Mouse (Mus musculus) liver, adult 2 months (tissue): Measurements from ENCODE around the gene Tti1. TPM values are rescaled to one million over a fixed set of nuclear protein-coding genes. Genes with fewer than 3 reads are reported as not detected.

Source experiments
- DNase-seq: peaks from one replicate; pipeline ENCODE4 v3.0.0-alpha.2; 2011; ENCODE audit warnings: low read depth, low spot score; ENCODE audit errors: extremely low read depth
- H3K27ac ChIP-seq: fragments of 200-500 bp; replicated peaks from 2 replicates; pipeline ENCODE4 v1.5.1; 2012; ENCODE audit warnings: low read depth, mild to moderate bottlenecking, control low read depth, inconsistent platforms, low read length; ENCODE audit not compliant: insufficient read depth
- H3K27me3 ChIP-seq: fragments of 200-500 bp; 2 replicates; pipeline ENCODE4 v1.6.1; 2012; ENCODE audit warnings: mild to moderate bottlenecking, moderate library complexity, low read length, inconsistent platforms; ENCODE audit not compliant: control insufficient read depth, insufficient read depth
- H3K36me3 ChIP-seq: fragments of 200-500 bp; 2 replicates; pipeline ENCODE4 v1.6.1; 2012; ENCODE audit warnings: low read length, inconsistent platforms; ENCODE audit not compliant: control insufficient read depth, insufficient read depth
- H3K4me1 ChIP-seq: fragments of 200-500 bp; 2 replicates; pipeline ENCODE4 v1.6.1; 2011; ENCODE audit warnings: low read length; ENCODE audit not compliant: control insufficient read depth, insufficient read depth
- H3K4me3 ChIP-seq: fragments of 200-500 bp; 2 replicates; pipeline ENCODE4 v1.5.1; 2011; ENCODE audit warnings: low read depth, mild to moderate bottlenecking, control low read depth, low read length, moderate library complexity; ENCODE audit not compliant: insufficient read depth
- H3K79me2 ChIP-seq: fragments of 200-500 bp; 2 replicates; pipeline ENCODE4 v1.6.1; 2012; ENCODE audit warnings: inconsistent platforms, mild to moderate bottlenecking, low read length, moderate library complexity; ENCODE audit not compliant: control insufficient read depth, insufficient read depth
- H3K9ac ChIP-seq: fragments of 200-500 bp; 2 replicates; pipeline ENCODE4 v1.6.1; 2012; ENCODE audit warnings: low read depth, mild to moderate bottlenecking, control low read depth, inconsistent platforms, low read length
- CTCF ChIP-seq: fragments of 200-500 bp; IDR thresholded peaks from 2 replicates; pipeline ENCODE4 v1.5.1; 2011; ENCODE audit warnings: low read depth, low read length, control low read depth
- POLR2A ChIP-seq: fragments of 200-500 bp; IDR thresholded peaks from 2 replicates; pipeline ENCODE4 v1.6.1; 2011; ENCODE audit warnings: low read length, control low read depth; ENCODE audit not compliant: insufficient read depth; ENCODE audit errors: extremely low read depth
- WGBS: fragments of 180-500 bp; shearing (Covaris S2); methylation state at CpG from one replicate; pipeline ENCODE4 v1.1.7; 2018; 5-methylcytosine and 5-hydroxymethylcytosine counted together
- polyA plus RNA-seq: library from polyadenylated mRNA; depleted of rRNA; stranded (reverse); fragments of >200 nt; gene quantifications from 2 replicates; pipeline ENCODE4 v1.2.3, GENCODE M21; 2012; rRNA removed
- total RNA-seq: library from RNA; depleted of rRNA; stranded (reverse); fragments of >200 nt; gene quantifications from 2 replicates; pipeline ENCODE4 v1.2.3, GENCODE M21; 2014; rRNA removed

Gene Tti1
- total and polyA plus RNA-seq, 2 experiments: 8.2 to 9.0 TPM

DNA sequence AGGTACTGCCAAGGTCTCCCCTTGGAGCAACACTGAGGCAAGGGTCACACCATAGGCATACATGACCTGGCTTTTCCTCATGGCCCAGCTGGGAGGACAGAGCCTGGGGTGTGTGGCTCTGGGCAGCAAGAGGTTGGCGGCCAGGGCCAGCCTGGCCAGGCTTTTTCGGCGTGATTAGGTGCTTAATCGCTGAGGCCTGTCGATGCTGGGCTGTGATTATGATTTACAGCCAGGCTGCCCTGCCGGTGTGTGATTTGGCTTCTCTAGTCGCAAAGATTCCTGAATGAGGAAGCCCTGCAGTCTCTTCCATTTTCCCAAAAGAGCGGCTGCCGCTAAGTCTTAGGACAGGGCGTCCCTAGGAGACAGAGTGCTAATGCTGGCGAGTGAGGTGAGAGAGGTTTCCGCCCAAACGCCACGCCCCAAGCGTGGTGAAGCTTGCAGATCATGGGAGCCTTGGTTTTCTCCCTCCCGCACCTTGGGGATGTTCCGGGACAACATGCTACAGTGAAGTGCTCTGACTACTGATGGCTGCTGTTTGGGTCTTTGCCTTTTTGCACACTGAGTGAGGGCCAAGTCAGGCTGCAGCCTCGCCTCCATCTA is 87.5 kb downstream of the Tti1 start:
- Histone ChIP-seq H3K79me2 (no peaks in the 10 kb centered on the region), H3K4me1 (peaks cover 1% of the 10 kb centered on the region; the same call in 1 of the 2 replicates), H3K9ac (no peak overlapping the region), H3K36me3 (no peaks in the 10 kb centered on the region), H3K27me3 (peaks cover 18% of the 10 kb centered on the region), H3K4me3 (no peak overlapping the region), H3K27ac (no peak overlapping the region)
- TF ChIP-seq POLR2A: no peak
- no peak for TF ChIP-seq CTCF
- WGBS: 9% methylated on average over 18 of the region's 18 CpGs
- DNase-seq: no peak

DNA sequence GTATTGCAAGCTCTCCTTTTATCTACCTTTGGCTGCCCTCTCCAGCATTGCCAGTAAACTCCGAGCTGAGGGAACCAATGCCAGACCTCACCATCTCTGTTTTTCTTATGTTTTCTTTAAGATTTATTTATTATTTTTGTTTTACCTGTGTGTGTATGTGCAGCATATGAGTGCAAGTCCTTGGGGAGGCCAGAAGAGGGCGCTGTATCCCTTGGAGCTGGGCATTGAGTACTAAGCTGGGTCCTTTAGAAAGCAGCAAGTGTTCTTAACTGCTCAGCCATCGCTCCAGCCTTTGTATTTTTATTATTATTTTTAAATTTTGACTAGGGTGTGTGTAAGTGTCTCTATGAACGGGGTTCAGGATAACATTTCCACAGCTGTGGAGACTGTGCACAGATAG is 91.6 kb downstream of the Tti1 start:
- no peak for DNase-seq
- 80% methylated on average over 4 of the region's 4 CpGs for WGBS
- Histone ChIP-seq H3K4me1 (no peaks in the 10 kb centered on the region), H3K27ac (no peak overlapping the region), H3K36me3 (no peaks in the 10 kb centered on the region), H3K9ac (no peak overlapping the region), H3K27me3 (0 out of 2 replicates have a peak, but pooled peaks cover 8% of the 10 kb centered on the region), H3K4me3 (no peak overlapping the region), H3K79me2 (no peaks in the 10 kb centered on the region)
- TF ChIP-seq CTCF (no peak), POLR2A (no peak)

DNA sequence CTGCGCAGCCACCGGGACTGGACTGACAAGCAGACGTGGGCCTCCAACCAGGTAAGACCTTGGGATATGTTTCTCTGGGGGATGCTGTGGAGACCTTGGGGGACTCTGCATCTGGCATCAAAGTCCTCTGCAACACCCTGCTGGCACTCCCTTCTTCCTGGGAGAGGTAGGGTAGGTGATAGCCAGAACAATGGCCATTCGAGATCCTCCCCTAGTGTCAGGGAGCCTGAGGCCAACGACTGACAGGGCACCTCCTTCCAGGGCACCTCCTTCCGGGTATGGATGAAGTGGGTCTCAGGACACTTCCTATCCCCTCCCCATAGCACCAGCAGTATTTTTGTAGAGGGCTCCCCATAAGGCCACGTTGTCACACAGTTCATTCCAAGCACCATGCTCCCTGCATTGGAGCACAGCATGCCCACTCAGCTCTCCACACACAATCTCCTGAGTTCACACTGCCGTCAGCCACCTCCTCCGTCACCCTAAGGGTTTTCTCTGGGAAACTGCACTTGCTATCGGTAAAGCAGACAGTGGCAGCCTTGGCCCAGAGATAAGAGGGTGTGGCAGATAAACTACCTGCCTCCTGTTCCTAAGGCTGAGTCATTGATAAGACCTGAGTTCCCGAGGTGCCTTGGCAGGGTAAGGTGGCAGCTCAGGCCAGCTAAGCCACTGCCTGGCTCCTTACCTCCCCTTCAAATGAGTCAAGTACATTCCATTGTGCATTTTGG is 92.6 kb downstream of the Tti1 start:
- H3K27ac ChIP-seq: no peak overlapping the region
- WGBS: 40% methylated on average over 11 of the region's 11 CpGs

DNA sequence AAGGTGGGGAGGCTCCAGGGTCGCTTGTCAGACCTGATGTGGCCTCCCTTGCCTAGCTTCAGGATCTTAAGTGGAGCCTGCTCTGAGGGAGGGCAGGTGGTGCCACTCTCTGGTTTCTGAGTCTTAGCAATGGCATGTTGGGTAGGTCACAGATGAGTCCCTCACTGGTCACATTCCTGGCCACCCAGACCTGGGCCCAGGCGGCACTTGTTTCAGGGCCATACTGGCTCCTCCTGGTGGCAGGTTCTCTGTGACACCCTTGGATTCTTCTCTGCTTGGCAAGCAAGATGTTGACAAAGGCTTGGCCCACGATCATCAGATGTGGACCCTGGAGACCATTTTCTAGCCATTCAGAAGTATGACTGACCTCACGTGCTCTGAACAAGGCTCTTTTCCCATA is 95.6 kb downstream of the Tti1 start:
- DNase-seq: no peak
- Histone ChIP-seq H3K36me3 (no peaks in the 10 kb centered on the region), H3K4me3 (no peak overlapping the region), H3K27me3 (0 out of 2 replicates have a peak, but pooled peaks cover 3% of the 10 kb centered on the region), H3K4me1 (no peaks in the 10 kb centered on the region), H3K79me2 (no peaks in the 10 kb centered on the region), H3K27ac (no peak overlapping the region), H3K9ac (no peak overlapping the region)
- TF ChIP-seq CTCF: peak; percentile 23; the same call in 1 of the 2 replicates
- TF ChIP-seq POLR2A: no peak
- WGBS: 64% methylated on average over 4 of the region's 4 CpGs

More for the DNA sequence above, 92.6 kb downstream of the Tti1 start:
- Histone ChIP-seq H3K4me3 (no peak overlapping the region), H3K27me3 (0 out of 2 replicates have a peak, but pooled peaks cover 3% of the 10 kb centered on the region), H3K4me1 (no peaks in the 10 kb centered on the region), H3K9ac (no peak overlapping the region), H3K79me2 (no peaks in the 10 kb centered on the region), H3K36me3 (no peaks in the 10 kb centered on the region)
- DNase-seq: no peak
- TF ChIP-seq POLR2A (no peak), CTCF (no peak)

Other genes with a start within 250 kb of the Tti1 start
- not detected in 2 replicates for gene Vstm2l, start 113.8 kb downstream of the Tti1 start, total RNA-seq
- not detected in 2 replicates for gene Vstm2l, start 113.8 kb downstream of the Tti1 start, polyA plus RNA-seq
- gene Rprd1b, start 64 bp upstream of the Tti1 start, total RNA-seq: 6.8 and 8.3 TPM in 2 replicates
- 12.8 and 14.2 TPM in 2 replicates for gene Rprd1b, start 64 bp upstream of the Tti1 start, polyA plus RNA-seq
- 68.3 and 101 TPM in 2 replicates for gene Tgm2, start 118.0 kb upstream of the Tti1 start, total RNA-seq
- gene Tgm2, start 118.0 kb upstream of the Tti1 start, polyA plus RNA-seq: 91.7 and 93.5 TPM in 2 replicates
- gene D630003M21Rik, start 200.8 kb upstream of the Tti1 start, total RNA-seq: 0.40 and 0.46 TPM in 2 replicates
- gene D630003M21Rik, start 200.8 kb upstream of the Tti1 start, polyA plus RNA-seq: 0.52 and 0.69 TPM in 2 replicates
- not detected in 2 replicates for gene Bpi, start 229.7 kb upstream of the Tti1 start, total RNA-seq
- gene Bpi, start 229.7 kb upstream of the Tti1 start, polyA plus RNA-seq: not detected in 2 replicates